Mouse (Mus musculus) E14TG2a.4 (cell line): ENCODE data around the gene P3h1.

Experiments used
- H3K27me3 ChIP-seq: 2 replicates; pipeline ENCODE4 v1.6.1; 2014; ENCODE audit warnings: low read length, control low read depth; ENCODE audit not compliant: insufficient read depth
- H3K36me3 ChIP-seq: 2 replicates; pipeline ENCODE4 v1.6.1; 2014; ENCODE audit warnings: low read length, control low read depth; ENCODE audit not compliant: insufficient read depth
- H3K4me1 ChIP-seq: replicated peaks from 2 replicates; pipeline ENCODE4 v1.6.1; 2014; ENCODE audit warnings: low read depth, low read length, control low read depth
- H3K4me3 ChIP-seq: replicated peaks from 2 replicates; pipeline ENCODE4 v1.5.1; 2014; ENCODE audit warnings: mild to moderate bottlenecking, low read length
- H3K9me3 ChIP-seq: 2 replicates; pipeline ENCODE4 v1.6.1; 2014; ENCODE audit warnings: low read length, control low read depth
- CTCF ChIP-seq: conservative IDR thresholded peaks from 2 replicates; pipeline ENCODE4 v1.5.1; 2014; ENCODE audit warnings: low read length
- NANOG ChIP-seq: IDR thresholded peaks from 2 replicates; pipeline ENCODE4 v1.6.1; 2014; ENCODE audit warnings: borderline replicate concordance, low read length, mixed read lengths
- POU5F1 ChIP-seq: IDR thresholded peaks from 2 replicates; pipeline ENCODE4 v1.6.1; 2014; ENCODE audit warnings: low read length, borderline replicate concordance

The P3h1 gene

DNA sequence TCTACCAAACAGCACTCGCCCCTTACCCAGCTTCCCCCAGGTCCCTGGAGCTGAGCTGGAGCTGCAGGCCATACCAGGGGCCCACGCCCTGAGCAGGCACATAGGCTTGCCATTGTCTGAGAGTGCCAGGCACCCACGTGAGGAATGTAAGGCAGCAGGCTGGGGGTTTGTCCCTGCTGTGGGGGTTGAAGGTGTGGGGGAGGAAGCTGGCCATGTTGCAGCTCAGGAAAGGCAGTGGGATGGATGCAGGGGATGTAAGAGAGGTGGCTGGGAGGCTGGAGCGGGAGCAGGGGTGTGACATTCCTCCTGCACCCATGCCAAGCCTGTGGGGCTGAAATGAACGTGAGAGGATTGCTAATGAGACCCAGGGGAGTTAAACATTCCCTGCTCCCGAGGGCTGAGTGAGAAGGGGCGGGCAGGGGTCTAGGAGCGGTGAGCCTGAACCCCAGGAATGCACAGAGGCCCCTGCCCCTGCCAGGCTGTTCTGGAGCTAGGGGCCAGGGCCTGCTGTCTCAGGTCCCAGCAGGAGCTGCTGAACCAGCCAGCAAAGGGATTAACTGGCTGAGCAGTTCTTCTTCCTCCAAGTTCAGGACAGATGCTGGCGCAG lies 21.4 kb downstream of the P3h1 start:
- H3K9me3 ChIP-seq = no peaks in the 10 kb centered on the region
- no peak for TF ChIP-seq NANOG
- TF ChIP-seq POU5F1 = no peak
- no peak for TF ChIP-seq CTCF
- H3K4me1 ChIP-seq = peaks cover 49% of the 10 kb centered on the region
- 0 out of 2 replicates have a peak overlapping the region, but pooled peaks have one; percentile 13 for H3K4me3 ChIP-seq
- peaks cover 25% of the 10 kb centered on the region for H3K27me3 ChIP-seq
- no peaks in the 10 kb centered on the region for H3K36me3 ChIP-seq

GRCm38 (mm10) chr4:119255351-119255750 lies 22.6 kb downstream of the P3h1 start, which contains the start of gene Cldn19:
Gene Cldn19 (plus strand): TSS chr4:119255414.
- TF ChIP-seq POU5F1 = no peak
- no peak for TF ChIP-seq NANOG
- TF ChIP-seq CTCF = no peak

DNA sequence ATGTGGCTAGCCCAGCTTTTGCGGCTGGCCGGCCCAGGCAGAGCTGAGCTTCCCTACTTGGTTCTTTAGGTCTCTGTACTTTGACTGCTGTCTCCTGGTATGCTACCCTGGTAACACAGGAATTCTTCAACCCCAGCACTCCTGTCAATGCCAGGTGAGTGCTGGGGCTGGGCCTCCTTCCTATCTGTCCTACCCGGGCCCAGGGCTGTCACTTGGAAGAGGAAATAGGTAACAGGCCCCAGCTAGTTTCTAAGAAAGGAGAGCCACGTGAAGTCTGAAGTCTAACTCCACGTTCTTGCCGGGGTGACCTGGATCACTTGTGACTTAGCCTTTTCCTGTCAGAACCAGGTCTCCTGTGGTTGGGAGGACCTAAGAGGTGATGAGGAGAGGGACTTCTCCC lies 24.4 kb downstream of the P3h1 start:
- H3K27me3 ChIP-seq = peaks cover 25% of the 10 kb centered on the region
- TF ChIP-seq POU5F1 (no peak), NANOG (no peak), CTCF (no peak)
- no peaks in the 10 kb centered on the region for H3K9me3 ChIP-seq
- H3K4me3 ChIP-seq = no peak overlapping the region
- H3K36me3 ChIP-seq = no peaks in the 10 kb centered on the region
- H3K4me1 ChIP-seq = peaks cover 65% of the 10 kb centered on the region

More at GRCm38 (mm10) chr4:119255351-119255750, 22.6 kb downstream of the P3h1 start, which contains the start of gene Cldn19:
- H3K27me3 ChIP-seq = peaks cover 25% of the 10 kb centered on the region
- peak within 1 kb of the TSS; percentile 74 for H3K4me3 ChIP-seq
- H3K4me1 ChIP-seq = peaks cover 51% of the 10 kb centered on the region
- no peaks in the 10 kb centered on the region for H3K36me3 ChIP-seq
- no peaks in the 10 kb centered on the region for H3K9me3 ChIP-seq

DNA sequence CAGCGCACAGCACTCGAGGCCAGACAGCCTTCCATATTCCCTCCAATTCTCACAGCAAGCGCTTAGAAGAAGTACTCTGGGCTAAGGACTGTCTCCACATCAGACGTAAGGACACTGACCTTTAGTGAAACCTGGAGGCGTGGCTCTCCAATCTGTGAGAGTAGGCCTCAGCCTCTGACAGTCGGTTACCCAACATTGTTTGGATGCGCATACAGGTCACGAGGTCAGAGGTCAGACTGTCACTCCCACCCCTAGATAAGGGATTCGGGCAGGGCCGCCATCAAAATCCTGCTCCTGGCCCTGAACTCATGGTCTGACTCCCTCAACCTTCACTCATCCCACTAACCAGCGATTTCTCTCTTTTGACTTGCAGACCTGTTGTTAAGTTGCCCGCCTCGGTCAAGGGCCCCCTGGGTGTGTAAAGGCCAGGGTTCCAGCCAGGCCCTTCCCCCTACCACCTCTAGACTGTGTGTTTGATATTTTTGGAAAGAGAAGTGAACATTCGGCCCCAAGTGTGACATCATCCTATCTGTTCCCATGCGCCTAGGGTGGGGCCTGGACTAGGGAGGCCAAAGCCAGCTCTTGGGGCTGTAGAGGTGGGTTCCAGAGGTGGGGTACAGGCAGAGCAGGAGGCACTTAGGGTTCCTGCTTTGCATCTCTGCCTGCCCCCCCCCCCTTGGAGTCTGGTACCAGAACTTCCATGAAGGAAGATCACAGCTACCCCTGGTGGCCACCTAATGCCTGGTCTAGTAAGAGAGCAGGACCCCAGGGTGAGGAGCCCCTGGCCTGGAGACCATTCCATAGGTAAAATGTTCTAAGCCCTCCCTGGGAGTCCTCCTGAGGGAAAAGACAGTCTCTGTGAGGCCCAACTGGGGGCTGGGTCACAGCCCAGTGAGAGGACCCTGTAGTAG lies 26.9 kb downstream of the P3h1 start:
- Histone ChIP-seq H3K9me3 (no peaks in the 10 kb centered on the region), H3K36me3 (no peaks in the 10 kb centered on the region), H3K4me3 (no peak overlapping the region), H3K4me1 (peaks cover 70% of the 10 kb centered on the region), H3K27me3 (0 out of 2 replicates have a peak, but pooled peaks cover 3% of the 10 kb centered on the region)
- TF ChIP-seq NANOG (no peak), POU5F1 (no peak), CTCF (no peak)

- peaks cover 59% of the 10 kb centered on the region for H3K4me1 ChIP-seq
- TF ChIP-seq CTCF (no peak), POU5F1 (no peak), NANOG (no peak)
- no peaks in the 10 kb centered on the region for H3K36me3 ChIP-seq
- H3K4me3 ChIP-seq = no peak overlapping the region
- no peaks in the 10 kb centered on the region for H3K9me3 ChIP-seq
- no peaks in the 10 kb centered on the region for H3K27me3 ChIP-seq
These were observed 28.5 kb downstream of the P3h1 start for GRCm38 (mm10) chr4:119261087-119261713.

GRCm38 (mm10) chr4:119262483-119262882 lies 29.8 kb downstream of the P3h1 start:
- Histone ChIP-seq H3K27me3 (no peaks in the 10 kb centered on the region), H3K9me3 (no peaks in the 10 kb centered on the region), H3K4me1 (peaks cover 64% of the 10 kb centered on the region), H3K36me3 (no peaks in the 10 kb centered on the region), H3K4me3 (no peak overlapping the region)
- TF ChIP-seq NANOG (no peak), POU5F1 (no peak)

GRCm38 (mm10) chr4:119263459-119263858 lies 30.7 kb downstream of the P3h1 start:
- TF ChIP-seq POU5F1 (no peak), NANOG (no peak), CTCF (no peak)
- H3K27me3 ChIP-seq = no peaks in the 10 kb centered on the region
- H3K4me3 ChIP-seq = no peak overlapping the region
- H3K36me3 ChIP-seq = no peaks in the 10 kb centered on the region
- peaks cover 56% of the 10 kb centered on the region for H3K4me1 ChIP-seq
- no peaks in the 10 kb centered on the region for H3K9me3 ChIP-seq

GRCm38 (mm10) chr4:119266606-119267005 lies 33.9 kb downstream of the P3h1 start:
- peaks cover 35% of the 10 kb centered on the region for H3K4me1 ChIP-seq
- H3K36me3 ChIP-seq = peaks cover 14% of the 10 kb centered on the region
- H3K4me3 ChIP-seq = no peak overlapping the region
- TF ChIP-seq NANOG (no peak), CTCF (no peak), POU5F1 (no peak)
- H3K9me3 ChIP-seq = no peaks in the 10 kb centered on the region
- H3K27me3 ChIP-seq = no peaks in the 10 kb centered on the region
